Mouse (Mus musculus) monocyte, adult 5-6 weeks (primary cell): ENCODE results near the gene Rgs19. TPM values are rescaled to one million over a fixed set of nuclear protein-coding genes. Genes with fewer than 3 reads are reported as not detected.

Source experiments
- ATAC-seq: fragments of 153-309, 156-312 bp; replicated peaks from 2 replicates; pipeline ENCODE4 v1.8.0; 2017; ENCODE audit warnings: mild to moderate bottlenecking; ENCODE audit not compliant: low TSS enrichment, insufficient number of reproducible peaks, severe bottlenecking, poor library complexity, low FRiP score
- total RNA-seq: library from RNA; stranded (forward); fragments of 200-1000, 200-491, 200-594 nt; gene quantifications from 3 replicates; pipeline ENCODE4 v1.2.3, GENCODE M21; 2017

Rgs19 gene
- total RNA-seq, 1 experiment from 2014 or later, result 134 TPM

GRCm38 (mm10) chr2:181687586-181687985 lies 6.2 kb downstream of the Rgs19 start:
- ATAC-seq, result no peak

DNA sequence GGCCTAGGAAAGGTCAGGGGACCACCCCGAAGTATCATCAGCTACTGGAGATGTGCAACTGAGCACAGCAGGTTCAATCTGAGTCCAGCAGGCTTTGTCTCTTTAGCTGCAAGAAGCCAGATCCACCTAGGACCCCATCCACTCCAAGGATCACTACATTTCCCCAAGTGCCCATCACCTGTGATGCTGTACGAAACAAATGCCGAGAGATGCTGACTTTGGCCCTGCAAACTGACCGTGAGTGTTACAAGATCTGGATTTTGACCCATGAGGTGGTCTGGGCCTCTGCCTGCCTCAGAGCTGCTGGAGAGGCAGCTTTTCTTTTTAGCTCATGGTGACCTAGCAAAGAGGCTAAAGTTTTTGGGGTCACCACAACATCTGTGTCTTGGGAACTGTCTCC lies 8.1 kb downstream of the Rgs19 start:
- no peak for ATAC-seq

- ATAC-seq, result no peak
Measured at GRCm38 (mm10) chr2:181684713-181685112, 9.1 kb downstream of the Rgs19 start.

GRCm38 (mm10) chr2:181683381-181683780 lies 10.4 kb downstream of the Rgs19 start:
- ATAC-seq, result no peak

GRCm38 (mm10) chr2:181681978-181682377 lies 11.8 kb downstream of the Rgs19 start:
- ATAC-seq, result no peak

GRCm38 (mm10) chr2:181680716-181681117 lies 13.1 kb downstream of the Rgs19 start:
- peak; percentile 11 for ATAC-seq

- ATAC-seq, result peak; percentile 33; the same call in 1 of the 2 replicates
Measured at GRCm38 (mm10) chr2:181679951-181680715, 13.6 kb downstream of the Rgs19 start, which contains the start of gene Tcea2. TSS of gene Tcea2 (plus strand) at chr2:181680310.

DNA sequence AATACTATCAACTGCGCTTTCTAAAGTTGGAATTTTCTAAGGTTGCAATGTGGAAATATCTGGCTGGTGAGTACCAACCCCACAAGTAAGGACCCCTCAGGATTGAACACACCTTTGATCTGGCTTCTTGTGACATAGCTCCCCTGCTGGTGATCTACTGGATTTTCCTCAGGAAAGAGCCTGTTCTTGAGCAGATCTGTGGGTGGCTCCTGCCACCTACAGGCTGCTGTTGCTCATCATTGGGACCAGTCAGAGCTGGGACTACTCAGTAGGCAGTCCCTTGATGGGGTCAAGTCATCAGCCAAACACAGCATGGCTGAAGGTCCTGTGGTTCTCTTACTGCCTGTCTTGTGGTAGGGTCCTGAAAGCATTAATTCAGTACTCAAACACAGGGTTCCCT lies 15.0 kb downstream of the Rgs19 start:
- ATAC-seq, result peak; percentile 65

GRCm38 (mm10) chr2:181677755-181678098 lies 16.1 kb downstream of the Rgs19 start:
- ATAC-seq, result no peak

DNA sequence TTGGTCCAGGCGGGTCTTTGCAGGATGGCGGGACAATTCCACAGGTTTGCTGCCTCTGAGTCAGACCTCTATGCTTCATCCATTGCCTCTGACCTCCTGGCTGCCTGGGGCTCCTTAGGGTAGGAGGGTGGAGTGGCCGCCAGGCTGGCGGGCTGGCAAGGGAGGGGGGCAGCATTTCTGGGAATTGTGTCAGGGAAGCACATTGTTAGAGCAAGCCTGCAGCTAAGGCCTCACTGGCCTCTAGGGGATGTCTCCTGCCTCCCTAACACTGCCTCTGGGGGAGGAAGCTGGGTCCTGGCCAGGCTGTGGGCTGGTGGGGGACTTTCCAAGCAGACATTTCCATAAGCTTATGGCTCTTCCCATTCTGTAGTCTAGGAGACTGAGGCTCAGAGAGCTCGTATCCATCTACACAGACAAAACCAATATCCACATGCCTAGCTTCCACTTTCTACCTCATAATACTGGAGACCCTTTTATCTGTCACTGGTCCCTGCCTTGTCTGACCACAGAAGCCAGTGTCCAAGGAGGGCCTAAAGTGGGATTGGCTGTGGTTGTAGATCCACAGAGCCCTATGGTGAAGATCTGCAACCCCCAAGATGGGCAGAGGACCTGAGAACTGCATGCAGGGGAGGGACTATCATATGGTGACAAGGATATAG lies 16.6 kb downstream of the Rgs19 start:
- no peak for ATAC-seq

DNA sequence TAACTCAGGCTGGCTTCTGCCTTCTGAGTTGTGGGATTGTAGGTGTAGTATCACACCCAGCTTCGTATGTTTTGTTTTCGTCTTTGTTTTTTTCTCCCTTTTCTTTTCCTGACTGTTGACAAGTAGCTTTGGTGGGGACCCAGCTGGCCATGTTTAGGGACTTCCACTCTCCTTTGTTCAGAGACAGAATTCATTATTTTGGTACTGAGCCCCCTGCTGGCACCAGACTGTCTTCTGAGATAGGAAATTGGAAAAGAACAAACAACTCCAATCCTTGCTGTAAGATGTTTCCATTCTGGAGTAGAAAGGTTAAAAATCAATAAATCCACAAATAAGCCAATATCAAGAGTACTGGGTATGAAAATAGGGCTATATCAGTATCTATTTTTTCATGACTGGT lies 17.4 kb downstream of the Rgs19 start:
- no peak for ATAC-seq

DNA sequence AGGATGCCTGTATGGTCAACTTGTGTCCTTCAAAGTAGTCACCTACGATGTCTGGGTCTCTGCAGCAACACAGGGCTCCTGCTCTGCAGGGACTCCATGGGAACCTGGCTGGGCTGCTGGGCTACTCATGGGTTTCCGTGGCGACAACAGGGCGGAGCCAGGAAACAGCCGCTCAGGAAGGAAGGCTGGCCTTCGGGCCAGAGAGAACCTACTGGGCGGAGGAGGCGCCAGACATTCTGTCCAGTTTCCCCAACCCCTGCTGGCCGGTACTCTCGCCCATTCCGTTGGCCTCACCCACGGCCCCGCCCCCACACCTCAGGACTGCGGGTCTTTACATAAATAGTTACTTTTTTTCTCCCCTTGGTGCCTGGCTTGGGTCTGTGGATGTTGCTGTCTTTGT lies 18.3 kb downstream of the Rgs19 start:
- ATAC-seq, result 0 out of 2 replicates have a peak, but pooled peaks have one; percentile 11

DNA sequence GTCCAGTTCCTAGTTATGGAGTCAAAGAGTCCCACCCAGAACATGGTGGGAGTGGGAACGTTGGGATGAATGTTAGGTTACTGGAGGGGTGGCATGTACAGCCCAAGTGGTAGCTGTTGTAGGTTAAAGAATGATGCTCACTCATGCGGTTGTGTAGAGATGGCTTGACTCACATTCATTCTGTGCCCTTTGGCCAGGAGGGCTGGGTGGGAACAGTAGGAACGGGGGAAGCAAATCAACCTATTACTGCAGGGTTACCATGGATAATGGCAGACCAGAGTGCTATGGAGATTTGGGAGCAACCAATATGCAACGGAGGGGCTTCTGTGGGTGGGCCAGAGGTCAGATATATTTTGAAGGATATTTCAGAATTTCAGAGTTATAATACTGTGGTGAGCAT lies 18.8 kb downstream of the Rgs19 start:
- no peak for ATAC-seq

- no peak for ATAC-seq
Measured at GRCm38 (mm10) chr2:181673501-181673900, 20.3 kb downstream of the Rgs19 start.

DNA sequence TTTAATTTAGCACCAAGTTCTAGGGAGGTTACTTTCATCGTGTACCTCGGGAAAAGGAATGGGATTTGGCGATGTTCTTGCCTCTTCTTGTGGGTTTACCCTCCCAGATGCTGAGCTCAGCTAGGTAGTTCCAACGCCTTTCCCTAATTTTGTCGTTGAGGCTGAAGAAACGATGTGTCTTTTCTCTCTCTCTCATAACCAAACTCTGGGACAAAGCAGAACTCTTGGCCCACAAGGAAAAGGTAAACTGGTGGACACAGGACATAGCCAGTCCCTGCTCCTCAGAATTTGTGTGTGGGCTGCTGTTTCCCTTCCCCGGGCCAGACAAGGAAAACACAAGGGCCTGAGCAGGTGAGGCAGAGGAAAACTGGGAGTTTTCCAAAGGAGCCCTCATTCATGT lies 21.8 kb downstream of the Rgs19 start:
- ATAC-seq, result no peak

DNA sequence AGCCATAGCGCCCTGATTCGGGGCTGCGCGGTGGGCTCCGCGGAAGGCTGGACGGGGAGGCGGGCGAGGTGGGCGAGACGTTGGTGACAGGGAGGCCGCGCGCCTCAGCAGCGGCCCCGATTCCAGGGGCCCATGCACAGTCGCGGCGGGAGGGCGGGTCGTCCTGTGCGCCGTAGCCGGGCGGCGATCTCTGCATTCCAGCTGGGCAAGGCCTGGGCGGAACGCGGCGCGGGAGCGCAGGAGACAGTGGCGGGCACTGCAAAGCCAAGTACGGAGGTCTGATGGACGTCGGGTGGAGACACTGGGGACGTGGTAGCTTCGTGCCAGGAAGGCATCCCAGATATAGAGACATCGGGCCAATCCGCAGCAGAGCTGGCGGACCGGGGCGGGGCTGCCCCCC lies 22.5 kb downstream of the Rgs19 start, which contains the start of gene Sox18:
Gene Sox18 (minus strand): TSS at position 315 of the 400 bp plus-strand sequence.
- ATAC-seq, result no peak

DNA sequence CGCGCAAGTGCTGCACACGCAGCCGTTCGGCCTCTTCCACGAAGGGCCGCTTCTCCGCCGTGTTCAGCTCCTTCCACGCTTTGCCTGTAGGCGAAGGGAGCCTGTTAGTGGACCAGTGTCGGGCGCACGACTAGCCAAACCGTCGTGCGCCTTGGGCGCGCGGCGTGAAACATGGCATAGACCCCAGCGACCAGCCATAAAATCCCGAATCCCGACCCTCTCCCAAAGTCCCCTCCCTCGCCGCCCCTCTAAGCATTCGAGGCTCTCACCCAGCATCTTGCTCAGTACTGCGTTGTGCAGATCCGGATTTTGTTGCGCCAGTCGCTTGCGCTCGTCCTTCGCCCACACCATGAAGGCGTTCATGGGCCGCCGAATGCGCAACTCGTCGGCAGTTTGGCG lies 22.9 kb downstream of the Rgs19 start:
- ATAC-seq, result no peak

GRCm38 (mm10) chr2:181670285-181670912 lies 23.4 kb downstream of the Rgs19 start:
- ATAC-seq, result peak; percentile 30; the same call in 1 of the 2 replicates

DNA sequence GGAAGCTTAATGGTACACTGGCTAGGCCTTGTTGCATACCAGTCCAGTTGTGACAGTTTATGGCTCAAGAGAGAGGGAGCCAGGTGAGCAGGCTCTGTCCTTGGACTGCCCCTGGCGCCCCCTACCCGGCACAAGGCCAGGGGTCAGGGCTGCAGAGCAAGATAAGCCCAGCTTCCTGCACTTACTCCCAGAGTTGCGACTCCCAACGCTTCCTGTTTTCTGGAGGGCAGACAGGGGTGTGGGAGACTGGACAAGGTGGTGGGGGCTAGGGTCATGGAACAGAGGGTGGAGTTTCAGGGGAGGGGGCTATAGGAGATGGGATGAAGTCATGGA lies 30.5 kb downstream of the Rgs19 start:
- ATAC-seq, result no peak
